19 mouse cellular contexts compared by ENCODE assay signal in genomic region chr10:69549221-69549620, GRCm38 (mm10).
DNase-seq lines count a peak whose midpoint lies in the region; ATAC-seq and TF ChIP-seq lines count a peak whose summit lies in the region.
"Had no signal": no experiment of that assay in that cellular context is flagged by ENCODE, and none has a peak within 500 bp of the region (broad histone marks: within the 10 kb centered on the region; RNA-seq: fewer than 3 reads in every experiment).

No protein-coding gene starts in this region.

- no peak overlapping the region for H3K4me3 ChIP-seq in kidney, adult 2 months (ENCODE audit: insufficient read depth, low read depth, low read length)
- no peak overlapping the region for H3K4me3 ChIP-seq in liver, postnatal 0 days (ENCODE audit: low read depth, low read length)
- H3K4me3 ChIP-seq in liver, embryonic 12.5 days: no peak overlapping the region
- H3K4me3 ChIP-seq in intestine, embryonic 16.5 days (ENCODE audit: low read length): no peak overlapping the region
- H3K4me3 ChIP-seq: embryonic facial prominence, embryonic 12.5 days; forebrain, embryonic 12.5 days; heart, embryonic 12.5 days had no signal

- H3K4me1 ChIP-seq in kidney, adult 2 months (ENCODE audit: control insufficient read depth, insufficient read depth, low read length): peaks cover 41% of the 10 kb centered on the region
- no peaks in the 10 kb centered on the region for H3K4me1 ChIP-seq in liver, postnatal 0 days (ENCODE audit: insufficient read depth)
- 0 out of 2 replicates have a peak, but pooled peaks cover 9% of the 10 kb centered on the region for H3K4me1 ChIP-seq in liver, embryonic 12.5 days
- H3K4me1 ChIP-seq in intestine, embryonic 16.5 days (ENCODE audit: control insufficient read depth, insufficient read depth, low read length): no peaks in the 10 kb centered on the region
- H3K4me1 ChIP-seq: embryonic facial prominence, embryonic 12.5 days had no signal

- peak; percentile 38; the same call in 1 of the 2 replicates for ATAC-seq in liver, postnatal 0 days
- ATAC-seq in liver, embryonic 12.5 days: no peak
- no peak for ATAC-seq in intestine, embryonic 16.5 days
- ATAC-seq: activated CD4-positive, CD25-positive, alpha-beta regulatory T cell, adult 4 months; forebrain, embryonic 16.5 days; Patski had no signal

- H3K9me3 ChIP-seq in liver, postnatal 0 days (ENCODE audit: low read length): no peaks in the 10 kb centered on the region
- no peaks in the 10 kb centered on the region for H3K9me3 ChIP-seq in liver, embryonic 12.5 days (replicated peaks)
- no peaks in the 10 kb centered on the region for H3K9me3 ChIP-seq in intestine, embryonic 16.5 days (ENCODE audit: control insufficient read depth, low read length)
- H3K9me3 ChIP-seq: embryonic facial prominence, embryonic 12.5 days; forebrain, embryonic 12.5 days; heart, embryonic 12.5 days had no signal

- DNase-seq in kidney, adult 2 months: peak; percentile 80
- no peak for DNase-seq in kidney, postnatal 25 days
- DNase-seq in liver, postnatal 0 days: no peak
- peak; percentile 38 for DNase-seq in kidney, postnatal 14 days
- DNase-seq: adrenal gland, postnatal 14 days; cerebellum, adult 11-12 months; cerebellum, adult 9-10 months; cerebellum, postnatal 25 days; gastrocnemius, postnatal 14 days; heart, postnatal 36 days had no signal

- WGBS in kidney, adult 2 months: 43% methylated on average over 4 of the region's 4 CpGs
- WGBS in liver, postnatal 0 days (ENCODE audit: insufficient replicate concordance): 76% methylated on average over 4 of the region's 4 CpGs
- 81% methylated on average over 4 of the region's 4 CpGs for WGBS in liver, embryonic 12.5 days (ENCODE audit: insufficient replicate concordance)
- WGBS in intestine, embryonic 16.5 days: 71% methylated on average over 4 of the region's 4 CpGs

- no peak for TF ChIP-seq POLR2A in kidney, adult 2 months (IDR thresholded peaks at IDR 0.05; ENCODE audit: low read depth, low read length)

- no peaks in the 10 kb centered on the region for H3K36me3 ChIP-seq in kidney, adult 2 months (ENCODE audit: control insufficient read depth, insufficient read depth, low read length)
- H3K36me3 ChIP-seq in liver, postnatal 0 days (replicated peaks; ENCODE audit: insufficient read depth, low read length): no peaks in the 10 kb centered on the region
- H3K36me3 ChIP-seq in liver, embryonic 12.5 days: no peaks in the 10 kb centered on the region
- no peaks in the 10 kb centered on the region for H3K36me3 ChIP-seq in intestine, embryonic 16.5 days (ENCODE audit: control insufficient read depth, insufficient read depth, low read length)
- H3K36me3 ChIP-seq: embryonic facial prominence, embryonic 12.5 days; forebrain, embryonic 12.5 days; heart, embryonic 12.5 days had no signal

- no peak for TF ChIP-seq EP300 in liver, postnatal 0 days (IDR thresholded peaks at IDR 0.05; ENCODE audit: low read depth)

- peak overlapping the region; percentile 72 for H3K27ac ChIP-seq in kidney, adult 2 months (ENCODE audit: insufficient read depth, low read depth, low read length)
- no peak overlapping the region for H3K27ac ChIP-seq in liver, postnatal 0 days (ENCODE audit: low read depth)
- no peak overlapping the region for H3K27ac ChIP-seq in liver, embryonic 12.5 days
- no peak overlapping the region for H3K27ac ChIP-seq in intestine, embryonic 16.5 days (ENCODE audit: low read length)
- H3K27ac ChIP-seq: embryonic facial prominence, embryonic 12.5 days; forebrain, embryonic 12.5 days had no signal

- TF ChIP-seq CTCF in kidney, adult 2 months (conservative IDR thresholded peaks at IDR 0.05; ENCODE audit: insufficient read depth, insufficient read length, low read depth, low read length): no peak
- no peak for TF ChIP-seq CTCF in liver, postnatal 0 days (IDR thresholded peaks at IDR 0.05; ENCODE audit: low read depth)

- no peak overlapping the region for H3K9ac ChIP-seq in liver, postnatal 0 days (replicated peaks)
- no peak overlapping the region for H3K9ac ChIP-seq in liver, embryonic 12.5 days
- no peak overlapping the region for H3K9ac ChIP-seq in intestine, embryonic 16.5 days (ENCODE audit: low read depth, low read length)
- H3K9ac ChIP-seq: embryonic facial prominence, embryonic 12.5 days; forebrain, embryonic 12.5 days; heart, embryonic 12.5 days had no signal

- H3K27me3 ChIP-seq in kidney, adult 2 months (replicated peaks; ENCODE audit: control insufficient read depth, insufficient read depth, low read length): no peaks in the 10 kb centered on the region
- no peaks in the 10 kb centered on the region for H3K27me3 ChIP-seq in liver, postnatal 0 days (ENCODE audit: insufficient read depth, low read length)
- no peaks in the 10 kb centered on the region for H3K27me3 ChIP-seq in liver, embryonic 12.5 days (replicated peaks)
- H3K27me3 ChIP-seq in intestine, embryonic 16.5 days (replicated peaks; ENCODE audit: control insufficient read depth, insufficient read depth, low read length): no peaks in the 10 kb centered on the region
- H3K27me3 ChIP-seq: CH12.LX; embryonic facial prominence, embryonic 12.5 days; forebrain, embryonic 12.5 days; heart, embryonic 12.5 days; Patski had no signal

- H3K4me2 ChIP-seq in liver, postnatal 0 days (ENCODE audit: low read depth, low read length): no peak overlapping the region
- H3K4me2 ChIP-seq in liver, embryonic 12.5 days: no peak overlapping the region
- H3K4me2 ChIP-seq in intestine, embryonic 16.5 days (ENCODE audit: low read depth, low read length): no peak overlapping the region
- H3K4me2 ChIP-seq: embryonic facial prominence, embryonic 12.5 days; forebrain, embryonic 12.5 days; heart, embryonic 12.5 days had no signal

Comparison
In these comparisons a context has a peak if more than half of its experiments do, and no peak if none do; other contexts are left out.
1. DNase-seq: peak in kidney, adult 2 months (single experiment) and kidney, postnatal 14 days (single experiment); none in kidney, postnatal 25 days (0 of 2) and liver, postnatal 0 days (single experiment).